Mouse (Mus musculus): ENCODE results near the gene Rad51. TPM values are rescaled to one million over a fixed set of nuclear protein-coding genes. Genes with fewer than 3 reads are reported as not detected.
A peak's percentile ranks its signal among the peaks of the same experiment; 100 is the strongest.

The Rad51 gene
- total and polyA plus RNA-seq, 2 experiments from 2014 or later = 3.8 to 9.0 TPM

DNA sequence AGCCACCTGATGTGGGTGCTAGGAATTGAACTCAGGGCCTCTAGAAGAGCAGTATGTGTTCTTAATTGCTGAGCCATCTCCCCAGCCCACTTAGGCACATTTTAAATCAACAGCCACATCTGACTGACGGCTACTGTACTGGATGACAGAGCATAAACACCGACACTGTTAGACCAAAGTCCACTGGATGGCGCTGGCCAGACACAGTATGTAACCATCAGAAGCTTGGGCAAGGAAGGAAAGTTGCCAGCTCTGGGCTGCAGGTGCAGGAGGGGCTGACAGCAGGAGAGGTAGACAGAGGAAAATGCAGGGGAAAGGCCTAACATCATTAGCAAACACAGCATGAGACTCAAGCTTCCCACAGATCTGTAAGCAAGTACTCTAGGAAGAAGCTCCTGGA, 64.2 kb downstream of the Rad51 start:
- ATAC-seq (no peak), DNase-seq (ENCODE audit: low spot score) (no peak)
- peak; percentile 22 for TF ChIP-seq CTCF (IDR thresholded peaks at IDR 0.05; ENCODE audit: low read depth)
- H3K36me3 ChIP-seq (ENCODE audit: insufficient read depth, low read length) = peaks cover 29% of the 10 kb centered on the region
- no peaks in the 10 kb centered on the region for H3K27me3 ChIP-seq (ENCODE audit: insufficient read depth, low read length)
- H3K4me1 ChIP-seq (ENCODE audit: insufficient read depth, low read length) = peaks cover 8% of the 10 kb centered on the region; the same call in 1 of the 2 replicates
- no peak overlapping the region for H3K4me2 ChIP-seq (ENCODE audit: low read depth, low read length)
- WGBS = 56% methylated on average over 3 of the region's 3 CpGs
- no peak overlapping the region for H3K9ac ChIP-seq (replicated peaks; ENCODE audit: low read length)
- H3K4me3 ChIP-seq (ENCODE audit: low read length) = no peak overlapping the region
- no peaks in the 10 kb centered on the region for H3K9me3 ChIP-seq (ENCODE audit: low read length)
- no peak overlapping the region for H3K27ac ChIP-seq

DNA sequence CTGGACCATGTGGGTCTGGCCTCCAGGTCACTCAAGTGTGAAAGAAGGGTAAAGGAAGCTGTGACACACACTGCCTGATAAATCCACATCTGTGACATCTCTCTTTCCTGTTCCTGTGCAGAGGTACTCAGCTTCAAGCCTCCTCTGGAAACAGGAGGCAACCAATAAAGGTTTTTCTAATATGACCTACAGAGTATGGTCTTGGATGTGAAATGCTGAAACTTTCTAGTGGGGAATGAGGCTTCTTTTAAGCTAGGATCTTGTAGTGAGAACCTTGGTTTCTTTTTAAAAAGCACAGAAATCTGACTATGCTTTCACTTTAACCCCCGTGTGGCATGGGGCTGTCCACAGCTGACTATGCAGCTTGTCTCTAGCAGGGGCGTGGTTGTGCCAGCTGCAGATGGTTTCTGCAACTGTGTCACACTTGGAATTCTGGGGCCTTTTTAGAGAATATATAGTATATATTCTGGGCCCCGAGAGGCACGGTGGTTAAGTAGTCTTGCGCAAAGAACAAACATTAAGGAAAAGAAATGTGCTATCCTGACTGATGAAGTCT, 64.9 kb downstream of the Rad51 start:
- WGBS = 92% methylated on average over 5 of the region's 5 CpGs
- Histone ChIP-seq H3K4me3 (ENCODE audit: low read length) (no peak overlapping the region), H3K4me1 (ENCODE audit: insufficient read depth, low read length) (peaks cover 8% of the 10 kb centered on the region; the same call in 1 of the 2 replicates), H3K27ac (no peak overlapping the region), H3K36me3 (ENCODE audit: insufficient read depth, low read length) (peaks cover 29% of the 10 kb centered on the region), H3K4me2 (ENCODE audit: low read depth, low read length) (no peak overlapping the region), H3K9me3 (ENCODE audit: low read length) (no peaks in the 10 kb centered on the region), H3K9ac (replicated peaks; ENCODE audit: low read length) (no peak overlapping the region), H3K27me3 (ENCODE audit: insufficient read depth, low read length) (no peaks in the 10 kb centered on the region)
- ATAC-seq = no peak
- no peak for DNase-seq (ENCODE audit: low spot score)
- no peak for TF ChIP-seq CTCF (IDR thresholded peaks at IDR 0.05; ENCODE audit: low read depth)

DNA sequence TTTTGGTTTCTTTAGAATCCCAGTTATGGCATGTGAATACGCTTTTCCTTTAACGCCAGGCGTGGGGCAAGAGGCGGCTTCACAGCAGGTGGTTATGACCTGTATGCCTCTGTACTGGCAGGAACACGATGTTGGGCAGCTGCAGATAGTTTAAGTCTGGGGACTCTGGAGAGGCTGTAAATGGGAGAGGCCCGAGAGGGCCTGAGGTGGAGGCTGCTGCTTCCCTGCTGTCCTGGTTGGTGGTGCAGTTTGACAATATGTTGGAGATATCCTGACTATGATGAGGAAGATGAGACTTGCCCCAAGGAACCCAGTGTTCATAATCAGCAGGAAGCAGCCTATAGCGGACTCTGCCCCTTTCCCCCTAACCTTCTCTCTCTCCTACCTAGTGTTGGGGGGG, 70.3 kb downstream of the Rad51 start:
- Histone ChIP-seq H3K9ac (replicated peaks; ENCODE audit: low read length) (no peak overlapping the region), H3K27me3 (ENCODE audit: insufficient read depth, low read length) (no peaks in the 10 kb centered on the region), H3K4me1 (ENCODE audit: insufficient read depth, low read length) (no peaks in the 10 kb centered on the region), H3K4me2 (ENCODE audit: low read depth, low read length) (no peak overlapping the region), H3K36me3 (ENCODE audit: insufficient read depth, low read length) (peaks cover 38% of the 10 kb centered on the region), H3K27ac (no peak overlapping the region), H3K4me3 (ENCODE audit: low read length) (no peak overlapping the region), H3K9me3 (ENCODE audit: low read length) (no peaks in the 10 kb centered on the region)
- ATAC-seq (no peak), DNase-seq (ENCODE audit: low spot score) (no peak)
- 74% methylated on average over 7 of the region's 7 CpGs for WGBS
- no peak for TF ChIP-seq CTCF (IDR thresholded peaks at IDR 0.05; ENCODE audit: low read depth)

DNA sequence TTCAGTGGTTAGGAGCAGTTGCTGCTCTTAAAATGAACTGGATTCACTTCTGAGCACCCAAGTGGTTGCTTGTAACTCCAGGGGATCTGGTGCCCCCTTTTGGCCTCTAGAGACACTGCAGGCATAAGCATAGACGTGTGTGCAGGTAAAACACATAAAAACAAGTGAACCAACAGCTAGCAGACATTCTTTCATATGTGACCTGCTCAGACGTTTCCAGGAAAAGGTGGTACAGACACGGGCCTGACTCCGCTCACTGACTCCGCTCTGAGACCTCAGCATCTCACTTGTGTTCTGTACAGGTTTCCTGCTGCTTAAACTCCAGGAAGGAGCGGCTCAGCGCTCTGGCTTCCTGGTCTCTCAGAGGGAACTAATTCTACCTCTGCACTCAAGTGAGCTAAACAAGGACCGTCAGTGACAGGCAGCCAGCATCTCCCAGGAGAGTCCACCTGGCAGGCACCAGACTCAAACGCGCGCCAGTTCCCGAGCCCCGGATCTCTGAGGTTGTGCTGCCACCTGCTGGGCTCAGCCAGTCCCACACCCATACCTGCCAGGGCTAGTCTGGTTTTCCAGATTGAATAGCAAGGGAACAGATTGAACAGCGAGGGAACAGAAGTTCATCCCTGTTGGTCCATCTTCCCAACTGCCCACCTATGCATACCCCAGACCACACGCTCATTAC, 76.6 kb downstream of the Rad51 start:
- DNase-seq (ENCODE audit: low spot score) (peak; percentile 85), ATAC-seq (peak; percentile 91)
- H3K27me3 ChIP-seq (ENCODE audit: insufficient read depth, low read length) = no peaks in the 10 kb centered on the region
- no peaks in the 10 kb centered on the region for H3K4me1 ChIP-seq (ENCODE audit: insufficient read depth, low read length)
- peaks cover 2% of the 10 kb centered on the region; the same call in 1 of the 2 replicates for H3K36me3 ChIP-seq (ENCODE audit: insufficient read depth, low read length)
- no peak overlapping the region for H3K27ac ChIP-seq
- WGBS = 6% methylated on average over 15 of the region's 15 CpGs
- no peak overlapping the region for H3K9ac ChIP-seq (replicated peaks; ENCODE audit: low read length)
- peak overlapping the region; percentile 59 for H3K4me2 ChIP-seq (ENCODE audit: low read depth, low read length)
- no peaks in the 10 kb centered on the region for H3K9me3 ChIP-seq (ENCODE audit: low read length)
- TF ChIP-seq CTCF (IDR thresholded peaks at IDR 0.05; ENCODE audit: low read depth) = peak; percentile 88
- peak overlapping the region; percentile 19 for H3K4me3 ChIP-seq (ENCODE audit: low read length)

DNA sequence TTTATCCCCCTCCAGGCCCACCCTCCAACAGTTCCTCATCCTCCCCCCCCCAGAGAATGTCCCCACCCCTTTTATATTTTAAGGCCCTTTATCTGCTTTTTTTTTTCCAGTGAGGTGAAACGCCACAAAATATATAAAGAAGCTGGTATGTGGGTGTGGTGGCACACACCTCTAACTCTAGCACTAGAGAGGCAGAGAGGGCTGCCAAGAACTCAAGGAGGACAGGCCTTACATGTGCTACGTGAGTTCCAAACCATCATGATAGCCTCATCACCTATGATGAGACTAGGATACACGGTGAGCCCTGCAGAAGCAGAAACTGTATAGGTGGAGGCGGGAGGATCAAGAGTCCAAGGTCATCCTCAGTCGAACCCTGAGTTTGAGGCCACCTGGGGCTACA, 78.4 kb downstream of the Rad51 start:
- no peak for TF ChIP-seq CTCF (IDR thresholded peaks at IDR 0.05; ENCODE audit: low read depth)
- Histone ChIP-seq H3K9ac (replicated peaks; ENCODE audit: low read length) (no peak overlapping the region), H3K27ac (no peak overlapping the region), H3K4me3 (ENCODE audit: low read length) (no peak overlapping the region), H3K4me1 (ENCODE audit: insufficient read depth, low read length) (no peaks in the 10 kb centered on the region), H3K4me2 (ENCODE audit: low read depth, low read length) (no peak overlapping the region), H3K27me3 (ENCODE audit: insufficient read depth, low read length) (no peaks in the 10 kb centered on the region), H3K36me3 (ENCODE audit: insufficient read depth, low read length) (no peaks in the 10 kb centered on the region), H3K9me3 (ENCODE audit: low read length) (no peaks in the 10 kb centered on the region)
- 85% methylated on average over 5 of the region's 5 CpGs for WGBS
- DNase-seq (ENCODE audit: low spot score) (no peak), ATAC-seq (no peak)

DNA sequence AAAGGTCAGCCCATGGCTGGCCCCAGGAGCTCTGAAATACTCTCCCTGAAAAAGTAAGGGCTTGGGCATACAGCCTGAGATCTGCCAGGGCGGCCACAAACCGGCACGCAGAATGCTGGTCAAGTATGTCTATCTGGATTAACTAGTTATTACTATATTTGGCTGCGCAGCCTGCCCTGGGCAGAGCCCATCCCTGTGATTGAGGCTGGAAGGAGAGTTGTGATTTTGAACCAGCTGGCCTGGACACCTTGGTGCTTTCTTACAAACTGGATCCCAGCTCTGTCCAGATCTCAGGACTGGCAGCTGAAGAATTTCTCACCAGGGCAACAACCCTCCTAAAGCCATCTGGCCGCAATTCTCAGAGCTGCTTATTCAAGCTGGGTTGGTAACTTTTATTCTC, 81.5 kb downstream of the Rad51 start:
- DNase-seq (ENCODE audit: low spot score) = peak; percentile 23
- WGBS = 71% methylated on average over 5 of the region's 5 CpGs

More for the DNA sequence above, 81.5 kb downstream of the Rad51 start:
- Histone ChIP-seq H3K4me2 (ENCODE audit: low read depth, low read length) (no peak overlapping the region), H3K36me3 (ENCODE audit: insufficient read depth, low read length) (no peaks in the 10 kb centered on the region), H3K27me3 (ENCODE audit: insufficient read depth, low read length) (no peaks in the 10 kb centered on the region), H3K27ac (no peak overlapping the region), H3K4me3 (ENCODE audit: low read length) (no peak overlapping the region), H3K9ac (replicated peaks; ENCODE audit: low read length) (no peak overlapping the region), H3K9me3 (ENCODE audit: low read length) (no peaks in the 10 kb centered on the region), H3K4me1 (ENCODE audit: insufficient read depth, low read length) (no peaks in the 10 kb centered on the region)
- TF ChIP-seq CTCF (IDR thresholded peaks at IDR 0.05; ENCODE audit: low read depth) = no peak
- no peak for ATAC-seq

Measured in hindbrain, postnatal 0 days (tissue).